Mouse (Mus musculus) liver, adult 2 months (tissue): ENCODE measurements around the gene Clec14a. TPM values are rescaled to one million over a fixed set of nuclear protein-coding genes. Genes with fewer than 3 reads are reported as not detected.
"Not testable (repeated sequence)": the region's sequence is repeated elsewhere in the genome, so short reads cannot be mapped to it uniquely, and the experiment has no call there.

Source experiments
- DNase-seq: peaks from one replicate; pipeline ENCODE4 v3.0.0-alpha.2; 2011; ENCODE audit warnings: low read depth, low spot score; ENCODE audit errors: extremely low read depth
- H3K27ac ChIP-seq: fragments of 200-500 bp; replicated peaks from 2 replicates; pipeline ENCODE4 v1.5.1; 2012; ENCODE audit warnings: low read depth, mild to moderate bottlenecking, control low read depth, inconsistent platforms, low read length; ENCODE audit not compliant: insufficient read depth
- H3K27me3 ChIP-seq: fragments of 200-500 bp; 2 replicates; pipeline ENCODE4 v1.6.1; 2012; ENCODE audit warnings: mild to moderate bottlenecking, moderate library complexity, low read length, inconsistent platforms; ENCODE audit not compliant: control insufficient read depth, insufficient read depth
- H3K36me3 ChIP-seq: fragments of 200-500 bp; 2 replicates; pipeline ENCODE4 v1.6.1; 2012; ENCODE audit warnings: low read length, inconsistent platforms; ENCODE audit not compliant: control insufficient read depth, insufficient read depth
- H3K4me1 ChIP-seq: fragments of 200-500 bp; 2 replicates; pipeline ENCODE4 v1.6.1; 2011; ENCODE audit warnings: low read length; ENCODE audit not compliant: control insufficient read depth, insufficient read depth
- H3K4me3 ChIP-seq: fragments of 200-500 bp; 2 replicates; pipeline ENCODE4 v1.5.1; 2011; ENCODE audit warnings: low read depth, mild to moderate bottlenecking, control low read depth, low read length, moderate library complexity; ENCODE audit not compliant: insufficient read depth
- H3K79me2 ChIP-seq: fragments of 200-500 bp; 2 replicates; pipeline ENCODE4 v1.6.1; 2012; ENCODE audit warnings: inconsistent platforms, mild to moderate bottlenecking, low read length, moderate library complexity; ENCODE audit not compliant: control insufficient read depth, insufficient read depth
- H3K9ac ChIP-seq: fragments of 200-500 bp; 2 replicates; pipeline ENCODE4 v1.6.1; 2012; ENCODE audit warnings: low read depth, mild to moderate bottlenecking, control low read depth, inconsistent platforms, low read length
- CTCF ChIP-seq: fragments of 200-500 bp; IDR thresholded peaks from 2 replicates; pipeline ENCODE4 v1.5.1; 2011; ENCODE audit warnings: low read depth, low read length, control low read depth
- POLR2A ChIP-seq: fragments of 200-500 bp; IDR thresholded peaks from 2 replicates; pipeline ENCODE4 v1.6.1; 2011; ENCODE audit warnings: low read length, control low read depth; ENCODE audit not compliant: insufficient read depth; ENCODE audit errors: extremely low read depth
- WGBS: fragments of 180-500 bp; shearing (Covaris S2); methylation state at CpG from one replicate; pipeline ENCODE4 v1.1.7; 2018; 5-methylcytosine and 5-hydroxymethylcytosine counted together
- polyA plus RNA-seq: library from polyadenylated mRNA; depleted of rRNA; stranded (reverse); fragments of >200 nt; gene quantifications from 2 replicates; pipeline ENCODE4 v1.2.3, GENCODE M21; 2012; rRNA removed
- total RNA-seq: library from RNA; depleted of rRNA; stranded (reverse); fragments of >200 nt; gene quantifications from 2 replicates; pipeline ENCODE4 v1.2.3, GENCODE M21; 2014; rRNA removed

Gene Clec14a
- 20.3 and 20.5 TPM in 2 replicates for total RNA-seq
- 2.6 and 4.5 TPM in 2 replicates for polyA plus RNA-seq

DNA sequence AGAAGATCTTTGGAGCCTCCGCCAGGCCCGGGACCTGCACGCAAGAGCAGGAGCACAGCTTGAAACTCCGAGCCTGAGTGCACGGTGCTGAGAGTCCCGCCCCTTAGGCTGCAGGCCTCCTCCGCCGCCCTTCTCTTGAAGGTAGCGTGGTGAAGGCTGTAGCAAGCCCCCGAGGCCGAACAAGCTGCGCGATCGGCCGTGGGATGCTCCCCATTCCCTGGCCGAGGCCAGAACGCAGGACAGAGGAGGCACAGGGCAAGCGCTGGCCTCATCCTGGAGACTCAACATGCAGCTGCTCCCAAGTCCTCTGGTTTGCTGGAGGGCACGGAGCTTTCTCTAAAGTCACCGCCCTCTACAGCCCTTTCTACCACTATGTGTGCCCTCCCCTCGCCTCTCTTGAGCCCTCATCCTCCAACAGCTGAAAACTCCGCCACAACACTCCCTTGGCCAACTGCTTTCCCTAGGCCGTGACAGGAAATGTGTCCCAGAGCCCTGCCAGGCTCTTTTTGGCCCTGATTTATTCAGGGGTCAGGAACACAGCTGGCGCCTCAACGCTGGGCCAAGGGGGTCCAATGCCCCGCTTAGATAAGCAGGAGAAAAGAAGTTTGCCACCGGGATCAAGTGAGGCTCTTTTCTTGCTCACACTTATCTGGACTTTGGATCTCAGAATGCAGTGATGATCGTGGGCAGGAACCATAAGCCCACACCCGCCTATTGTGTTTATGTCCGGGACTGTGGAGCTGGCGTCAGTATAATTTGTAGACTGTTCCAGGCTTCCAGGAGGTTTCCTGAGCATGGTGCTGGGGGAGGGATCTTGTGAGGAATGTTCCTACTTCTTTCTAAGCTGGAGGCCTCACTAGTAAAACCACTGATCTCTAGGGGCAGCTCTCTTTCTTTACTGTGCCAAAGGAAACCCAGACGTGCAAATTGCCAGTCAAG is at the start of gene Clec14a:
Gene Clec14a, minus strand, starts transcription at position 728 of the 939 bp plus-strand sequence.
- no peaks in the 10 kb centered on the region for H3K36me3 ChIP-seq
- H3K27me3 ChIP-seq, result no peaks in the 10 kb centered on the region
- 12% methylated on average over 32 of the region's 32 CpGs for WGBS
- peak; percentile 50; the same call in 1 of the 2 replicates for TF ChIP-seq POLR2A
- no peak for TF ChIP-seq CTCF
- H3K27ac ChIP-seq, result peak within 1 kb of the TSS; percentile 77
- no peaks in the 10 kb centered on the region; the same call in 1 of the 2 replicates for H3K4me1 ChIP-seq
- H3K4me3 ChIP-seq, result peak within 1 kb of the TSS; percentile 68
- peak within 1 kb of the TSS; percentile 82 for H3K9ac ChIP-seq
- peak; percentile 27 for DNase-seq
- peaks cover 3% of the 10 kb centered on the region; the same call in 1 of the 2 replicates for H3K79me2 ChIP-seq

DNA sequence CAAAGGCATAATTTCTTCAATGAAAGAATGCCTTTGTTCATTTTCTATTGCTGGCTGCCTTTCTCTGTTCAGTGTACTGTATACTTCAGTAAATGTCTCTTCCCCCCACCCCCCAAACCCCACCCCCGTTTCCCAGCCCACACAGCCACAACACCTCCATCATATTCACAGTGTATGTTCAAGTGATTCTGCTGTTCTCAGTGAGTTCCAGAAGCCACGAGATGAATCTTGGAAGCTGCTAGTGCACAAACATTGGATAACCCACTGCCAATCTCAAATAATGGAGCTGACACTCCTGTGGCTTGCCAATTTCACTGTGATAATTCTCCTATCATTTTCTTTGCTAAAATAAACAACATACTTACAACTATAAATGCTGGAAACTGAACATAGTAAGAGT is 38.7 kb upstream of the Clec14a start:
- Histone ChIP-seq H3K27me3 (no peaks in the 10 kb centered on the region), H3K79me2 (no peaks in the 10 kb centered on the region), H3K36me3 (no peaks in the 10 kb centered on the region), H3K4me3 (no peak overlapping the region), H3K27ac (no peak overlapping the region), H3K4me1 (no peaks in the 10 kb centered on the region), H3K9ac (no peak overlapping the region)
- TF ChIP-seq POLR2A (no peak), CTCF (no peak)
- WGBS, result 36% methylated on average over 2 of the region's 2 CpGs
- no peak for DNase-seq

DNA sequence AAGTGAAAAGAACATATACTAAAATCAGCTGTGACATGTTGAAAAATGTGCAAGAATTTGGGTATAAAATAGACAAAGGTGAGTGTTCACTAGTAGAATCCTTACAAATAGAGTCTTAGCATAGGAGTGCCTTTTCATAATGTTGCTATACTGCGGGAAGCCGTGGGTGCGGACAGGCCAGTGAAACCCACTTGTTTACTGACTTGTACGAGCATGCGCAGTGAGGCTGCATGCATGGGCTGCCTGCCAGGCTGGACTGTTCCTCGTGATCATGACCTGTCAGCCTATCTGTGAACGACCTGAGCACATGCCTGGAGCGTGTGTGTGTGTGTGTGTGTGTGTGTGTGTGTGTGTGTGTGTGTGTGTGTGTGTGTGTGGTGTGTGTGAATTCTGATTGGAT is 37.3 kb upstream of the Clec14a start:
- H3K4me1 ChIP-seq, H3K79me2 ChIP-seq, H3K36me3 ChIP-seq, H3K27me3 ChIP-seq, H3K4me3 ChIP-seq, H3K27ac ChIP-seq, H3K9ac ChIP-seq: not testable (repeated sequence)
- WGBS, result 68% methylated on average over 8 of the region's 8 CpGs
- DNase-seq, result peak; percentile 4

DNA sequence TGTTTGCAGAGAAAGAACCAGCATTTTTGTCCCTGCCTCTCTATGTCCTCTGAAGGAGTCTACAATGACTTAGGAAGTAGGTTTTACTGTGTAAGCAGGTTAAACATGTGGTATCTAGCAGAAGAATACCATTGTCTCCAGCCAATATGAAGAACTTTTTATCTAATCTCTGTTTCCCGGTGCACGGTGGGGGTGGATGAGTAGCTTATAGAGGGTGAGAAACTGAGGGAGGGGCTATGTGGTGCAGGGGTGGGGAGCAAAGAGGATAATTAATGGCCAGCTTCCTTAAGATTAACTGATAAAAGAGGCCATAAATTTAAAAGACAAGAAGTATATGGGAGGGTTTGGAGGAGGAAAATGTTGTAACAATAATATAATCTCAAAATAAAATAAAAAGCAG is 36.5 kb upstream of the Clec14a start:
- Histone ChIP-seq H3K27ac (no peak overlapping the region), H3K79me2 (no peaks in the 10 kb centered on the region), H3K9ac (no peak overlapping the region), H3K4me1 (no peaks in the 10 kb centered on the region), H3K4me3 (no peak overlapping the region), H3K27me3 (no peaks in the 10 kb centered on the region), H3K36me3 (no peaks in the 10 kb centered on the region)
- WGBS, result 24% methylated on average over 2 of the region's 2 CpGs
- TF ChIP-seq POLR2A, result no peak
- TF ChIP-seq CTCF, result no peak
- DNase-seq, result peak; percentile 5

DNA sequence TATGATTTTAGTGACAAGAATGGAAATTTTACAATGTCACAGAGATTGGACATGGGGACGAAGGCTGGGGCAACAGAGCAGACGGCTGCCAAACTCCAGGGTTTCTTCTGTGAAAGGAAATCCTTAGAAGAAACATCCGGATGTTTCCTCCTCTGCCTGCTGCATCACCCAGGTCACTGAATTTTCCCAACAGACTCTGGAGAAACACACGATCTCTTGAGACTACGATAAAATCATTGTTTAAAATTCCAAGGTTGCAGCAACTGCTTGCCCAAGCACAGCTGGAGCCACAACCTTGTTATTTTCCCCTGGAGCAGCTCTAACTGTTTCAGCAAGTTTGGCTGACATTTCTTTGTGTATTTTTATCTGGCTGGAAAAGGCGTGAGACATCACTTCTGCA is 27.9 kb upstream of the Clec14a start:
- TF ChIP-seq POLR2A, result no peak
- no peak for TF ChIP-seq CTCF
- Histone ChIP-seq H3K27ac (peak overlapping the region; percentile 44; the same call in 1 of the 2 replicates), H3K27me3 (no peaks in the 10 kb centered on the region), H3K79me2 (no peaks in the 10 kb centered on the region), H3K9ac (no peak overlapping the region), H3K36me3 (no peaks in the 10 kb centered on the region), H3K4me3 (no peak overlapping the region), H3K4me1 (peaks cover 3% of the 10 kb centered on the region; the same call in 1 of the 2 replicates)
- 67% methylated on average over 6 of the region's 6 CpGs for WGBS
- peak; percentile 10 for DNase-seq

DNA sequence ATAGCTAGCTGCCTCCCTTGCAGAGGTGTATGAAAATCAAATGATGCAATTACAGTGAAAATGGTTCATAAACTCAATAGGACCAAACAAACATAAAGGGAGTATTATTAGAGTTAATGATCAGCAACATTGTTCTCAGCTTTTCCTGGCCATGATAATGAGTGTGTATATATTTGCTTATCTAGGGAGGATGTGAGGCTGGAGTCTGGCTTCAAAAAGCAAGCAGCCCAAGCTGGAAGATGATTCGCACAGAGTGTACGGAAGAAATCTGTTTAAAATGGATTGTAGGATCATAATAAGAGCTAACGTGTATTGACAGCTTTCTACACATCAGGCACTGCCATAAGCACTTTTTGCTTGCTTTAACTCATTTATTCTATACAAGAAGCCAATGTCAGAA is 16.8 kb upstream of the Clec14a start:
- no peak overlapping the region for H3K27ac ChIP-seq
- WGBS, result 70% methylated on average over 3 of the region's 3 CpGs
- TF ChIP-seq POLR2A (no peak), CTCF (no peak)
- DNase-seq, result no peak
- H3K9ac ChIP-seq, result no peak overlapping the region
- H3K79me2 ChIP-seq, result no peaks in the 10 kb centered on the region
- H3K36me3 ChIP-seq, result no peaks in the 10 kb centered on the region
- H3K4me3 ChIP-seq, result no peak overlapping the region
- no peaks in the 10 kb centered on the region for H3K27me3 ChIP-seq
- H3K4me1 ChIP-seq, result no peaks in the 10 kb centered on the region; the same call in none of the 2 replicates
